Mouse (Mus musculus): ENCODE measurements around the gene Pex1.
"Not testable (repeated sequence)": the region's sequence is repeated elsewhere in the genome, so short reads cannot be mapped to it uniquely, and the experiment has no call there.

The Pex1 gene

DNA sequence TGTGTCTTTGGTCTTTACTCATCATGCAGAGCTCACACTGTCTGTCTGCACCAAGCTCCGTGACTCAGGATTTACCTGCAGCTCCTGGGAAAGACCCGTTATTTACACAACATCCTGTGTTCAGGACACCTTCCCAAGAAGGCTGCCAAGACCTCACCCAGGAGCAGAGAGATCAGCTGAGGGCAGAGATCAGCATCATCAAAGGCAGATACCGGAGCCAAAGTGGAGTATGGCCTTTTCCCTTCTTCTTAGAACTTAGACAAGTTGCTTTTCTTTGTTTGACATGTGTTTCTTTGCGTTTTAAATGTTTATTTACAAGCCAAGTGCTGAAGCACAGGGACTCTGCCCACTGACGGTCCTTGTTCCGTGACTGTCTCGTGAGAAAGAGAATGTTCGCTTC is 39.4 kb downstream of the Pex1 start:
- intact Hi-C loops (cut with DNase I), result no loop called here

DNA sequence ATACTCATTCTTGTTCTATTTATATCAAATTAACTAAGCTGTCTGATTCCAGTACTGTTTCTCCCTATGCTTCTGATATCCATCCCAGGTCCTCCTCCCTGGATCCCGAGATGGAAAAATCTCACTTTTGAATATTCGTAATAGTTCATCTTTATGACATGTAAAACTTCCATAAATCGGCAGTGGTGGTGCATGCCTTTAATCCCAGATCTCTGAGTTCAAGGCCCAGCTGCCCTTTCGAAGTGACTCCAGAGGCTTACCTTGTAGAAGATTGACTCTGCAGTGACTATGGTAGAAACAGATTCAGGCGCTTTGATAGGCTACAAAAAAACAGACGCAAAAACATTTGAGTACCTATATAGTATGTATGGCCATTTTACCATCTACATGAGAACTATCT is 48.8 kb downstream of the Pex1 start:
- intact Hi-C loops (cut with DNase I), result loop anchor here (5.0 kb wide), 1 partner anchor 158 kb away; the partner anchor contains the start of genes Ankib1 and Krit1

DNA sequence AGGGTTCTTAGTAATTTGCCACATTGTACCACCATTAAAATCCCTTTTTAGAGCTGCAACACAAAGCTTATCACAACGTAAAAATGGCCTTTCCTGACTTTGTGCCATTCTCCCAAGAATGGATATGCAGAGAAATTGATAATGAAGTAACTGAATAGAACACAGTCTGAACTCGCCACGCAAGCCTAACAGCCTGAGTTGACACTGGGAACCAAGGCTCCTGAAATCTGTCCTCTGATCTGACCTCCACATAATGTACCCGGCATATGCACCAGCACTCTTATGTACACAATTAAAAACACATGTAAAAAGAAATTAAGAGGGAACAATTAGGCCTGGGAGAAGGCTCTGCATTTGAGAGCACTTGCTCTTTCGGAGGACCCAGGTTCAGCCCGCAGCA is 49.5 kb downstream of the Pex1 start:
- intact Hi-C loops (cut with DNase I), result loop anchor here (5.0 kb wide), 1 partner anchor 157 kb away; the partner anchor contains the start of genes Ankib1 and Krit1

DNA sequence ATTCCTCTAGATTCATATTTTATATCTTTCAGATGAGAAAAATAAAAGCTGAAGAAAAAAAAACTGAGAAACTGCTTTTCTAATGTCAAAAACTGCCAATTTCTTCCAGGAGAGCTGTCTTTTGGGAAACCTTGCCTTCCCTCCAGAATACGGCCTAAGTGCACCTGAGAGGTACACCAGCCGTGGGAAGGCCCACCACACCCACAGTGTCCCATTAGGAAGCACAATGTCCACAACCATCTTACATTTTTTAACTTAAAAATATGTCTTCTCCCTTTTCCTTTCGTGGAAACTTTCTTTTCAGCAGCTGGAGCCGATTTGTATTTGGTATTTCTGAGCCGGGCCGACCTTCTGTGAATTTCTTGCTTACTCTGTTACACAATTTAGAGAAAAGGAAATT is 50.7 kb downstream of the Pex1 start:
- intact Hi-C loops (cut with DNase I), result loop anchor here (5.0 kb wide), 1 partner anchor 156 kb away; the partner anchor contains the start of genes Ankib1 and Krit1

DNA sequence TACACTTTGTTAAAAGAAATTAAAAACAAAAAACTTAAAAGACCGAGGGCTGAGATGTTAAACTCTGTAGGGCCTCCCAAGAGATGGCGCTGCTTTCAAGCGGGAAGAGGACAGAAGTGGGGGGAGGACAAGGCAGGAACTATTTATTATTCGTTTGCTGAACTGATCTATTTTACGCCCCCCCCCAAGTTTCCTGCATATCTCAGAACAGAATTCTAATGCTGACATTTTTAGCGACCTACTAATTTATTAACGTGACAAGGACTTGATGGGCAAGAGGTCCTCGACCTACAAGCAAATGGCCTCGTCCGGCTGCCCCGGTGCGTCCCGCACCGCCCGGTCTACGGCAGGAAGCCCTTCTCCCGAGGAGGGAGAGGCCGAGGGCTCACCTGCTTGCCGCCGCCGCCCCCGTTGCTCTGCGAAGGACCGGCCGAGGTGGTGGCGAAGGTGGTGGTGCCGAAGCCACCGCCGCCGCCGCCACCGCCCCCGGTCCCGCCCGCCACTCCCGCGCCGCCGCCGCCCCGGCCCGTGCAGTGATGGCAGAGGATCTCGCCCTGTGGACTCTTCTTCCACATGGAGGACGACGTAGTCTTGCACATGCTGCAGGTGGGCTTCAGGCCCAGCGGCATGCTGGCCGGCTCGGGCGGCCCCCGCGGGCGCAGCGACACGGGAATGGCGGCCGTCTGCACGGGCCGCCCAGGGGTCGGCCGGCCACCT is 51.3 kb downstream of the Pex1 start:
- intact Hi-C loops (cut with DNase I), result loop anchor here (5.0 kb wide), 1 partner anchor 155 kb away; the partner anchor contains the start of genes Ankib1 and Krit1

DNA sequence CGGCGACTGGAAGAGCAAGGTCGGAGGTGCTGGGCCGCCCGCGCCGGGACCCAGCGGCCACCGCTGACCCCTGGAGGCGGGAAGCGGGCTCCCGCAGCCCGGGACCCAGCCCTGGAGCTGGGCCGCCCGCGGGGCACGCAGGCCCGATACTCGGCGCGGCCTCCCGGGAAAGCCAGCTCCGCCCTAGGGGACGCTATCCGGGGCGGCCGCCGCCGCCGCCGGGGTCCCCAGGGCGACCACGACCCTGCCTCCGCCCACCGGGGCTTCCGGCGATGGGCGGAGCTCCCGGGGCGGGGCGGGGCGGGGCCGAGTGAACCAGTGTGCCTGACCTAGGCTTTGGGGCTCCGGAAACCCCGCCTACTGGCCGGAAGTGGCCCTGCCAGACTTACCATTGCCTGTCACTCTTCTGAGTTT is 51.8 kb downstream of the Pex1 start:
- intact Hi-C loops (cut with DNase I), result loop anchor here (5.0 kb wide), 1 partner anchor 155 kb away; the partner anchor contains the start of genes Ankib1 and Krit1

DNA sequence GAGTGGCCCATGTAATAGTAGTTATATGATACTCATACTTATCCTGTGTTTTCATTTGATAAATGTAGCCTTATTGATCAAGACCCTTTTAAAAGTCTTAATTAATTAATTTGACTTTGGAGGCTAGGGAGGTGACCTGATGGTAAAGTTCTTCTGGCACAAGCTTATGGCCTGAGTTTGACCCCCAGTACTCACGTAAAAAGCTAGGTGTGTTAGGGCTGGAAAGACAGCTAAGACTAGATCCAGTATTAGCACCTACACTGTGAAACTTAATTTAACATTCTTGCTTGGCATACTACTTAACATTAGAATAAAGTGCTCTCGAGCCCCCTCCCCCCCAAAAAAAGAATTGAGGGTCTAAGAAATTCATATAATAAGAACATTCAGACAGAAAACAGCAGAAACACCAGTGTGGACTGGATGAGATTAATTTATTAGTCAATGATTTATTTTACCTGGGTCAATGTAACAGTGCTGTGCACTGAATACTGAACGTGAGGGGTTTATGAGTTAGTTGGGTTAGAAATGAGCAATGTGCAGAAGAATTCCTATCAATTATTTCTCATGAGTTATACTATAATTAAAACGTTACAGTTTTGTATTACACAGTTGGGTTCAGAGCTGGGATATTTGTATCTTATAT is 52.5 kb downstream of the Pex1 start:
- intact Hi-C loops (cut with DNase I), result loop anchor here (5.0 kb wide), 1 partner anchor 154 kb away; the partner anchor contains the start of genes Ankib1 and Krit1

DNA sequence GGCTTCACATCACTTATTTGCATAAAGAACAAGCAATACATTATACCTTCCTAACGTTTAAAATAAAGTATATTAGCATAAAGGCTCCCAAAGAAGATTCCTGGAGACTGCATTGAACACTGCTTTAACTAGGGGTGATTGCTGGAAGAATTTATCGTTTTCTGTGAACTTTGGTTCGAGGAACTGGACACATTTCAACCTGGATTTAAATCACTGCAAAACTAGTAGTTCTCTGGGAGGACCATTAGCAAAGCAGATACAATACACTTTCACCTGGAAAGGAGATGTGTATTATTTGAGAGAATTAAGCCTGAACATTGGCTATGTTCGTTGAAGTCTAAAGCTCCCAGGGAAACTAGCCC is 53.0 kb downstream of the Pex1 start:
- intact Hi-C loops (cut with DNase I), result loop anchor here (5.0 kb wide), 1 partner anchor 153 kb away; the partner anchor contains the start of genes Ankib1 and Krit1

DNA sequence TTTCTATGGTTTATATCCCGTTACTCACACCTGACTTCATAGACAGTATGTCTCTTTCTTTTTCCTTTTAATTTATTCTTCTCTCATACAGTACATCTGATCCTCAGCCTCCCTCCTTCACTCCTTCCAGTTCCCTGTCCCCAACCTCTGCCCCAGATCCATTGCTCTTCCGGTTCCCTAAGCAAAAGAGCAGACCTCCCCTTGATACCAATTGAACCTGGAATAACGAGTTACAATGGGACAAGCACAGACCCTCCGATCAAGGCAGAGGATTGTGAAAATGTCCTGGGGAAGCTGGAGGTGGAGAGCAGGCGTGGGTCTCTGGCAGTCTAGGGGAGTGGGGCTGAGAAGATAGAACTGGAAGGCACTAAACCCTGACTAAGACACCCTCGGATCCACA is 55.0 kb downstream of the Pex1 start, which contains the start of gene Tmbim7:
TSS of gene Tmbim7 (plus strand) at position 301 of the 400 bp plus-strand sequence.
- intact Hi-C loops (cut with DNase I), result no loop called here

DNA sequence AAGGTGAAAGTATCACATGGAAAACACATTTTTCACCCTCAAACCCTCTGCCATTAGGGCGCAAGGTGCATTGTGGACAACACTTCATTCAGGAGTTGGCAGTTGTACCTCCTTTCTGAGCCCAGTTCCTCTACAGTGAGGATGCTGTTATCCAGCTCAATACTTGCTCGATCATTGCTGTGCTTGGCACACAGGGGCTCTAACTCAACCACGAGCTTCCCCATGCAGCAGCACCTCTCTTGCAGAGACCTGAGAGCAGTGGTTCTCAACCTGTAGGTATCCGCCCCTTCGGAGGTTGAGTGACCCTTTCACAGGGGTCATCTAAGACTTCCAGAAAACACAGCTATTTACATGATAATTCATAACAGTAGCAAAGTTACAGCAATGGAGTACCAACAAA is 55.8 kb downstream of the Pex1 start:
- intact Hi-C loops (cut with DNase I), result no loop called here

DNA sequence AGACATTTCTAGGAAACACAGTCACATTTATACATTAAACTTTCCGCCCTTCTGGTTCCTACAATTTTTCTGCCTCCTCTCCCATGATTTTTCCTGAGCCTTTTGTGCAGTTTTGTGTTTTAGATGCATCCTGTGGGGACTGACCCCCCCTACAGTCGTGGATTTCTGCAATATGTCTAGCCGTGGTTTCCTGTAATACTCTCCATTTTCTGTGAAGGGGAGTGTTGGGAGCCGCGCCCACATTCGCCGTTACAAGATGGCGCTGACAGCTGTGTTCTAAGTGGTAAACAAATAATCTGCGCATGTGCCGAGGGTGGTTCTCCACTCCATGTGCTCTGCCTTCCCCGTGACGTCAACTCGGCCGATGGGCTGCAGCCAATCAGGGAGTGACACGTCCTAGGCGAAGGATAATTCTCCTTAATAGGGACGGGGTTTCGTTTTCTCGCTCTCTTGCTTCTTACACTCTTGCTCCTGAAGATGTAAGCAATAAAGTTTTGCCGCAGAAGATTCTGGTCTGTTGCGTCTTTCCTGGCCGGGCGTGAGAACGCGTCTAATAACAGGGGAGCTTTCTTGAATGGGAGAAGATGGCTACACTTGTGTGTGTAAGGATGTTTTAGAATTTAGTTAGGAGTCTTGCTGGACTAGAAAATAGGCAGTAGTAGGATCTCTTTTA is 57.2 kb downstream of the Pex1 start:
- intact Hi-C loops (cut with DNase I), result not testable (repeated sequence)

DNA sequence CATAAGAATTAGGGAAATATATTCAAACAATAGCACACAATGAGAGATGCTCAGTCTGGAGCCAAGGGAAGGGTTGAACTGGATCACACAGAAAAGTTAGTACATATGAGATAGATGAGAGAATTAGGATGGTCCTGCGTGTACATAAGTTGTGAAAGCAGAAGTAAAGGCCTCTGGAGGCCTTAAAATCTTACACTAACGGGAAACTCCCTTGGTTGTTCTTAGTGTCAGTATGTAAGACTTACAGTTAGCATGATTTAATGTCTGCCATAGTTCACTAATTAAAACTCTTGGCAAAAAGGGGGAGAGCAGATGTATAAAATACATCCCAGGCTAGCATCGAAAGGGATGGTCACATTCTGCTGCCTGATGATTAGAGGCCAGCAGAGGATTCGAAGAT is 57.9 kb downstream of the Pex1 start:
- intact Hi-C loops (cut with DNase I), result no loop called here

DNA sequence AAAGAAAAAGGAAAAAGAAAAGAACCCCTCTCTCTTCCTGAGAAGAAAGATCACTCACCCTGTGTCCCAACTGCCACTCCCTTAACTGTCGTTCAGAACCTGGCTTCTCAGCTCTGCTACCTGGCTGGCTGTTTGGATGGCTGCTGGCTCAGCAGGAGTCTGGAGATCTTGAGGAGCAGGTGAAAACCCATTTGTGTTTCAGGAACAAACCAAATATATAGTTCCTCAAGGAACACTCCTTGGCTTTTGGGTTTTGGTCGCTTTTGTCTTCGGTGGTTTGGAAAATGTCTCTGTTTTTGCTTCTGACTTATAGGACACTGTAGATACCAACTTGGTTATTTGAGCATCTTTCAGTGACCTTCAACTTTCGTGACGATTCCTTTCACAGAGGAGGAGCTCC is 61.2 kb downstream of the Pex1 start, which contains the start of gene Gatad1:
TSS of gene Gatad1 (minus strand) at position 101 of the 400 bp plus-strand sequence.
- intact Hi-C loops (cut with DNase I), result no loop called here

DNA sequence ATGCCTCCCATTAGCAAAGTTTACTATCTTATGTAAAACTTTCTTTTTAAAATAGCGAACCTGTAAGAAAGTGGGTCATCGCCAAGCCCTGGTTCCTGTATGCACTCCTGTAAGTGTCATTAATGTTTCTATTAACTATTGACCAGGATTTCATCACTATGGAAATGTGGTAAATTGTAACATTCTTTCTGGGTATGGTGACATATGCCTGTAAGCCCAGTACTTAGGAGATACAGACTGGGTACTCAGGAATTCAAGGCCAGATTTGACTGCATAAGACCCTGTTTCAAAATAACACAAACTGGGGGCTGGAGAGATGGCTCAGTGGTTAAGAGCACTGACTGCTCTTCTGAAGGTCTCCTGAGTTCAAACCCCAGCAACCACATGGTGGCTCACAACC is 69.4 kb downstream of the Pex1 start:
- intact Hi-C loops (cut with DNase I), result no loop called here

DNA sequence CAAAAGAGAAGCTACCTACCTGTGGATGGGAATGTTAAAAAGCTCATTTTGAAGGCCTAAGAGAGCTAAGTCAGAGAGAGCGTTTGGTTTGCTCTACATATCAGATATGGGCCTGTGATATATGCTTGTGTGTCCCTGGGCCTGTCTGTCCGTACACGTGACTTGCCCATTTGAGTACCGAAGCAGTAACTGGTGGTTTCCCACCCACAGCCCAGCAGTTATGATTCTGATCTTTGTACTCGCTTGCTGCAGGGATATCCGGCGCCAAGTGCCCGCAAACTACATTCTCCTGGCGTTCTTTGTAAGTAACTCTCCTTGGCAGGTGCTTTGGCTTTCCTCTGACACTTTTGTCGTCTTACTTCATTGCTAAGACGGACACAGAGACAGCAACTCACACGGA is 70.7 kb downstream of the Pex1 start:
- intact Hi-C loops (cut with DNase I), result no loop called here

DNA sequence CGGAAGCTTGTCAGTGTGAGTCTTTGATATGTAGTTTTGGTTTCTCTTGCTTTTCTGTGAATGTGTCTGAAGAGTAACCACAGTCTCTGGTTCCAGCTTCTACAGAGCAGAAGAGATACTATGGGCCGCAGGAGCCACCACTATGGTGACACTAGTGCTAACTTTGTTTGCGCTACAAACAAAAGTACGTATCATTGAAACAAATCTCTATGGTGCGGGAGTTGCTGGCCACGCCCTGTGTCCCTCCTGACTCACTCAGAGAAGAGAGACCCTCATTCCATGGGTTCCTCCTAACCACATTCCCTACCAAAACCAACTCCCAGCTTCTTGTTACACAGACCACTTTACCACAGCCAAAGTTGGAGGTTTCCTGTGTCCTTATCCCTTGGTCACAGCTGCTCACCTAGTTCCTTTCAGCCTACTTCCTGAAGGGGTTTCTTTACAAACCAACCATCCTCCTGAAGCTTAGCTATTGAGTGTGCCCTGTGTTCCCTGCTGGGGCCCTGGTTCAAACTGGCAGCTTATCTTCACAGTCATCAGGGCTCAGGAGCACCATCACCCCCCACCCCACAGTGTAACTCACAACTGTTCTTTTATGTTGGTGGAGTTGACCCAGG is 74.2 kb downstream of the Pex1 start:
- intact Hi-C loops (cut with DNase I), result no loop called here

Small RNA genes within 50 kb of the gene (microRNA-seq; reads per million reads assigned to microRNA genes)
- 0 reads per million in 2 experiments for gene Gm26238

Data from adrenal gland (tissue).